Mouse (Mus musculus): Measurements from ENCODE around the gene Gm20481. TPM values are rescaled to one million over a fixed set of nuclear protein-coding genes. Genes with fewer than 3 reads are reported as not detected.
"Not testable (repeated sequence)": the region's sequence is repeated elsewhere in the genome, so short reads cannot be mapped to it uniquely, and the experiment has no call there.

Gene Gm20481
- polyA plus RNA-seq, 1 experiment from 2014 or later: not detected

DNA sequence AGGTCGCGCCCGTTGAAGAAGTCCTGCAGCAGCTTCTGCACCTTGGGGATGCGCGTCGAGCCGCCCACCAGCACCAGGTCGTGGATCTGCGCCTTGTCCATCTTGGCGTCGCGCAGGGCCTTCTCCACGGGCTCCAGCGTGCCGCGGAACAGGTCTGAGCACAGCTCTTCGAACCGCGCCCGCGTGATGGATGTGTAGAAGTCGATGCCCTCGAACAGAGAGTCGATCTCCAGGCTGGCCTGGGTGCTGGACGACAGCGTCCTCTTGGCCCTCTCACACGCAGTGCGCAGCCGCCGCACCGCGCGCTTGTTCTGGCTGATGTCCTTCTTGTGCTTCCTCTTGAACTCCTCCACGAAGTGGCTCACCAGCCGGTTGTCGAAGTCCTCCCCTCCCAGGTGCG, 1.1 kb downstream of the Gm20481 start:
- not testable (repeated sequence) for H3K9me3 ChIP-seq (replicated peaks); DNase-seq (ENCODE audit: low spot score); H3K36me3 ChIP-seq; H3K4me1 ChIP-seq; H3K27ac ChIP-seq; H3K4me3 ChIP-seq
- 34% methylated on average over 26 of the region's 37 CpGs for WGBS
- H3K27me3 ChIP-seq (ENCODE audit: low read depth, poor library complexity, severe bottlenecking): peaks cover 50% of the 10 kb centered on the region

DNA sequence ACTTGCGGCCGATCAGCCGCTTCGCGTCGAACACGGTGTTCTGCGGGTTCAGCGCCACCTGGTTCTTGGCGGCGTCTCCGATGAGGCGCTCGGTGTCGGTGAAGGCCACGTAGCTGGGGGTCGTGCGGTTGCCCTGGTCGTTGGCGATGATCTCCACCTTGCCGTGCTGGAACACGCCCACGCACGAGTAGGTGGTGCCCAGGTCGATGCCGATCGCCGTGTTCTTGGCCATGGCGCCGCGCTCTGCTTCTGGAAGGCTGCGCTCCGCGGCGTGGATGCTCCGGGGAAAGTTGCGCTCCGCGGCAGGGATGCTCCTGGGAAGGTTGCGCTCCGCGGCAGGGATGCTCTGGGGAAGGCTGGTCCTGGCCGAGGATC, 2.0 kb downstream of the Gm20481 start:
- WGBS: 0% methylated on average over 18 of the region's 43 CpGs
- H3K27me3 ChIP-seq (ENCODE audit: low read depth, poor library complexity, severe bottlenecking): peaks cover 49% of the 10 kb centered on the region
- H3K9me3 ChIP-seq (replicated peaks); H3K36me3 ChIP-seq; H3K4me1 ChIP-seq; DNase-seq (ENCODE audit: low spot score); H3K27ac ChIP-seq: not testable (repeated sequence)
- peak overlapping the region; percentile 54 for H3K4me3 ChIP-seq

DNA sequence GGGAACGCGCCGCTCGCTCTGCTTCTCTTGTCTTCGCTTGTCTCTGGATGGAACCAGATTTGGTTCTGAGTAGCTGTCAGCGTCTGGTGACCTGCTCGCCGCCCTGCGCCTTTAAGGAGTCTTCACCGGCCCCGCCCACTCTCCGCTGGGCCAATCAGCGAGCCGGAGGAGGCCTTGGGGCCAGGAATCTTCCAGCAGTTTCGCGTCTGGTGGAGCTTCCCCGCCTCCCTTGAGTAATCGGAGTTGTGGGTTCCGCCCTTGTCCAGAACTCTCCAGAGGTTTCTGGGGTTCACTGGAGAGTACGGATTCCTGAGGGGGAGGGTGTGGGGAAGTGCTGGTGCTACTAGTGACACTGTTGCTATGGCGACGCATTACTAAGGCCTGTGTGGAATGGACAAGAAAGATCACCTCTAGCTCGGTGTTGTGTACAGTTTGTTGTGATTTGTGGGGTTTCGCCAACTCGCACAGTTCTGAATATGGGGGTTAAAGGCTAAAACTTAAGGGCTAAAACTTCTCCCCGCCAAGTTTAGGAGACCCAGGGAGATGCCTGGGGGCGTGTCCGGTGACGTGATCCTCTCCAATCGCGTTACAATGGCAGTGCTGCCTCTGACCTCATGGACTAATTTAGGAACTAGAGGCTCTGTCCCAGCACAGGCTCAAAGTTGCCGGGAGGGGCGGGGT, 2.5 kb downstream of the Gm20481 start, which contains the start of the genes Hspa1a and Hspa1l:
Hspa1a (minus strand) TSS at position 88 of the 681 bp plus-strand sequence.
Hspa1l (plus strand) TSS at position 635 of the 681 bp plus-strand sequence.
- Histone ChIP-seq H3K4me3 (peak within 1 kb of the TSS; percentile 54), H3K27ac (peak within 1 kb of the TSS; percentile 77), H3K27me3 (ENCODE audit: low read depth, poor library complexity, severe bottlenecking) (peaks cover 44% of the 10 kb centered on the region)
- DNase-seq (ENCODE audit: low spot score): peak; percentile 77
- H3K4me1 ChIP-seq; H3K9me3 ChIP-seq (replicated peaks); H3K36me3 ChIP-seq: not testable (repeated sequence)
- WGBS: 2% methylated on average over 30 of the region's 33 CpGs

DNA sequence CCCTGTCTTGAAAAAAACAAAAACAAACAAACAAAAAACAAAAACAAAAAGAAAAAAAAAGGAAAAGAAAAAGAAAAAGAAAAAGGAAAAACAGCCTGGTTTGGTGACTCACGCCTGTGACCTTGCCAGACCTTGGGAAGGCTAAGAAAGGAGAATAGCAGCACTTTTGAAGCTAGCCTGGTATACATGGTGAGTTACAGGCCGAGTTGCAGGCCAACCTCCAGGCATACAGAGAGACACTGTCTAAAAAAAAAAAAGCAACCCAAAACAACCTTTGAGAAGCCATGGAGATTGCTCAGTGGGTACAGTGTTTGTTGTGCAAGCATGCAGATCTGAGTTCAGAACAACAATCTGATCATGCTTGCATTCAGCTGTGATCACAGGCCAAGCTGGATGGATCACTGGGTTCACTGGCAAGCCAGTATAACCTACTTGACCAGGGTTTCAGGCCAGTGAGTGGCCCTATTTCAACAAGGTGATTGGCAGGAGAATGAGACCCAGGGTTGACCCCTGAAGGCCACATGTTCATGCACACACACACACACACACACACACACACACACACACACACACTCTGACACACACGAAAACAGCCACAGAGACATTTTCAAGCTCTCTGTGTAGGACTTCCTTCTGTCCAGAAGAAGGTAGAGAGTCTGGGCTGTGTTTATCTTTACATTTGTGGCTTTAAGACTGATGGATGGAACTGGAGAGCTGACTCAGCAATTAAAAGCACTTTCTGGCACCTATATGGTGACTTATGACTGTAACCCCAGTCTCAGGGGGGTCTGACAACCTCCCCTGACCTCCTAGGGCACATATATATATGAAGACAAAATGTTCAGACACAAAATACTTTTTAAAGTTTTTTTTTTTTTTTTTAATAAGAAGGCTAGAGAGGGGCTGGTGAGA, 6.1 kb downstream of the Gm20481 start:
- peaks cover 11% of the 10 kb centered on the region for H3K27me3 ChIP-seq (ENCODE audit: low read depth, poor library complexity, severe bottlenecking)
- no peak overlapping the region for H3K27ac ChIP-seq
- DNase-seq (ENCODE audit: low spot score): no peak
- H3K4me3 ChIP-seq: no peak overlapping the region
- WGBS: 89% methylated on average over 3 of the region's 3 CpGs
- peaks cover 13% of the 10 kb centered on the region for H3K4me1 ChIP-seq
- H3K36me3 ChIP-seq: peaks cover 17% of the 10 kb centered on the region
- no peaks in the 10 kb centered on the region for H3K9me3 ChIP-seq (replicated peaks)

DNA sequence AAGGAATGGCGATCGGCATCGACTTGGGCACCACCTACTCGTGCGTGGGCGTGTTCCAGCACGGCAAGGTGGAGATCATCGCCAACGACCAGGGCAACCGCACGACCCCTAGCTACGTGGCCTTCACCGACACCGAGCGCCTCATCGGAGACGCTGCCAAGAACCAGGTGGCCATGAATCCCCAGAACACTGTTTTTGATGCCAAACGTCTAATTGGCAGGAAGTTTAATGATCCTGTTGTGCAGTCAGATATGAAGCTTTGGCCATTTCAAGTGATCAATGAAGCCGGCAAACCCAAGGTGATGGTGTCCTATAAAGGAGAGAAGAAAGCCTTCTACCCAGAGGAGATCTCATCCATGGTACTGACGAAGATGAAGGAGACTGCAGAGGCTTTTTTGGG, 7.3 kb downstream of the Gm20481 start:
- H3K27ac ChIP-seq: no peak overlapping the region
- peaks cover 17% of the 10 kb centered on the region for H3K36me3 ChIP-seq
- H3K4me3 ChIP-seq: no peak overlapping the region
- no peaks in the 10 kb centered on the region for H3K9me3 ChIP-seq (replicated peaks)
- no peak for DNase-seq (ENCODE audit: low spot score)
- WGBS: 94% methylated on average over 20 of the region's 20 CpGs
- H3K27me3 ChIP-seq (ENCODE audit: low read depth, poor library complexity, severe bottlenecking): peaks cover 11% of the 10 kb centered on the region
- H3K4me1 ChIP-seq: peaks cover 16% of the 10 kb centered on the region

DNA sequence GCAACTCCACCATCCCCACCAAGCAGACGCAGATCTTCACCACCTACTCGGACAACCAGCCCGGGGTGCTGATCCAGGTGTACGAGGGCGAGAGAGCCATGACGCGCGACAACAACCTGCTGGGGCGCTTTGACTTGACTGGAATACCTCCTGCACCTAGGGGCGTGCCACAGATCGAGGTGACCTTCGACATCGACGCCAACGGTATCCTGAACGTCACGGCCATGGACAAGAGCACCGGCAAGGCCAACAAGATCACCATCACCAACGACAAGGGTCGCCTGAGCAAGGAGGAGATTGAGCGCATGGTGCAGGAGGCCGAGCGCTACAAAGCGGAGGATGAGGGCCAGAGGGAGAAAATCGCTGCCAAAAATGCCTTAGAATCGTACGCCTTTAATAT, 8.5 kb downstream of the Gm20481 start:
- Histone ChIP-seq H3K36me3 (peaks cover 17% of the 10 kb centered on the region), H3K4me3 (no peak overlapping the region), H3K4me1 (peaks cover 16% of the 10 kb centered on the region), H3K27me3 (ENCODE audit: low read depth, poor library complexity, severe bottlenecking) (peaks cover 7% of the 10 kb centered on the region), H3K27ac (no peak overlapping the region), H3K9me3 (replicated peaks) (no peaks in the 10 kb centered on the region)
- WGBS: 88% methylated on average over 27 of the region's 27 CpGs
- no peak for DNase-seq (ENCODE audit: low spot score)

DNA sequence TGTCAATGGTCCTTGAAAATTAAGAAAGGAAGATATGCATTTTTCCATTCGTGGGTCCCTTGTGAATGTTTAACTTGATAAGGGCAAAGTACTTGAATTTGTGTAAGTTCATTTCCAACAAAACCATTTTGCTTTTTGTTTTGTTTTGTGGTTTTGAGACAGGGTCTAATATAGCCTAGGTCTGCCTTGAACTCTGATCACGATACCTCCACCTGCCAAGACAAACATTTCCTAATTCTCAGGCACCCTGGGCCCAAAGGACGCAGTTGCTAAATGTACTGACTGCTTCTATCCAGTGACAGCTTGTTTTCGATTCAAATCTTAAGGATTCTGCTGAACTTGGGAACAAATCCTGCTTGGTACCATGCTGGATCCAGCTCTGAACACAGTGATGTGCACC, 9.9 kb downstream of the Gm20481 start:
- Histone ChIP-seq H3K27me3 (ENCODE audit: low read depth, poor library complexity, severe bottlenecking) (no peaks in the 10 kb centered on the region), H3K9me3 (replicated peaks) (no peaks in the 10 kb centered on the region), H3K36me3 (peaks cover 21% of the 10 kb centered on the region), H3K4me1 (peaks cover 16% of the 10 kb centered on the region), H3K4me3 (no peak overlapping the region), H3K27ac (no peak overlapping the region)
- WGBS: 95% methylated on average over 4 of the region's 4 CpGs
- DNase-seq (ENCODE audit: low spot score): no peak

DNA sequence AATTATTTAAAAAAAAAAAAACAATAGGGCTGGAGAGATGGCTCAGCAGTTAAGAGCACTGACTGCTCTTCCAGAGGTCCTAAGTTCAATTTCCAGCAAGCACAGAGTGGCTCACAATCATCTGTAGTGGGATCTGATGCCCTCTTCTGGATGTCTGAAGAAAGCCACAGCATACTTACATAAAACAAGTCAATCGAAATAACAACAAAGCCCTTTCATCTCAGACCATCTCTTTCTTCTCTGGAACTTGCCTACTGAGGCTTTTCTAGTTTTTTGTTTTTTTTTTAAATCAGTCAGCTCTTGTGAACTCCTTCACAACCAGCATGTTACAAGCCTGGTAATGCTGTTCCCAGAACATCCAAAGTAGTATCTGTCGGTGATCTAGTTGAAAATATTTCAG, 10.9 kb downstream of the Gm20481 start:
- Histone ChIP-seq H3K27ac (peak overlapping the region; percentile 99), H3K9me3 (replicated peaks) (no peaks in the 10 kb centered on the region), H3K36me3 (peaks cover 32% of the 10 kb centered on the region), H3K27me3 (ENCODE audit: low read depth, poor library complexity, severe bottlenecking) (no peaks in the 10 kb centered on the region), H3K4me3 (peak overlapping the region; percentile 95), H3K4me1 (peaks cover 16% of the 10 kb centered on the region)
- no peak for DNase-seq (ENCODE audit: low spot score)
- 37% methylated on average over 2 of the region's 2 CpGs for WGBS

DNA sequence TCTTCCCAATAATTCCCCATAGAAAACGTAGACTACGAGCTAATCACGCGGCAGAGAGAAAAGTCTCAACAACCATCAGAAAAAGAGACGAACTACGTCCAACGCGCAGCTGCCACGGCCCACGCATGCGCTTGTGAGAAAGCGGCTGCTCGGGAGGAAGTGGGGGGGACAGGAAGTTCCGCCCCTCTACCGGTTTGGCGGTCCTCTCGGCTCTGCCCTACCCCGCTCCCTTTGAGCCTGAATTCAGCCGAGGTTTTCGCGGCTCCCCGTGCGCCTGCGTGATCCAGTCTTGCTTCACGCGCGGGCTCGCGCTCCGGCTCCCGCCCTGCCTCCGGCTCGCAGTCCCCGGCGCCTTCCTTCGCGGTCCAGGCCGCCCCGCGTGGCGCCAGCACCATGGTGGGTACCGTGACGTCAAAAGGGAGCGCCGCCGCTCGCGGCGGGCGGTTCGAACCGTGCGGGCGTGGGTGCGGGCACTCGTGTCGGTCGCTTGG, 12.0 kb downstream of the Gm20481 start, which contains the start of gene Lsm2:
Lsm2 (plus strand) TSS at position 173 of the 491 bp plus-strand sequence.
- under 1% methylated on average over 58 of the region's 58 CpGs for WGBS
- Histone ChIP-seq H3K9me3 (replicated peaks) (no peaks in the 10 kb centered on the region), H3K36me3 (peaks cover 41% of the 10 kb centered on the region), H3K4me3 (peak within 1 kb of the TSS; percentile 95), H3K4me1 (peaks cover 16% of the 10 kb centered on the region), H3K27me3 (ENCODE audit: low read depth, poor library complexity, severe bottlenecking) (no peaks in the 10 kb centered on the region), H3K27ac (peak within 1 kb of the TSS; percentile 99)
- DNase-seq (ENCODE audit: low spot score): peak; percentile 92

DNA sequence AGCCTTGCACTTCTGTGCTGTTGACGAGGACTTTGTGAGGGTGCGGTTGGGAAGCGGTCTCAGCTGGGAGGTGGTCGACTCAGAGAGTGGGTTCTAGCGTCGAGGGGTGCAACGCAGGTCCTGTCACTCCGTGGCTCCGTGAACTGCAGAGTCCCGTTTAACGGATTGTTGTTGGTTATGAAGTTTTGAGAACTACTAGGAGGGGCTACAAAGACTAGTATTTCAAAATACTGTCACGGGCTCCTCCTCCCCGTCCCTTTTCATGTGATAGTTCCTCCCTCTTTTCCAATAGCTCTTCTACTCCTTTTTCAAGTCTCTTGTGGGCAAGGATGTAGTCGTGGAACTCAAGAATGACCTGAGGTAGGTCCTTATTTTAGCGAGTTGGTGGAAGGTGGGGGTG, 12.6 kb downstream of the Gm20481 start:
- Histone ChIP-seq H3K4me3 (peak overlapping the region; percentile 95), H3K27ac (peak overlapping the region; percentile 99), H3K36me3 (peaks cover 41% of the 10 kb centered on the region), H3K9me3 (replicated peaks) (no peaks in the 10 kb centered on the region), H3K4me1 (peaks cover 16% of the 10 kb centered on the region), H3K27me3 (ENCODE audit: low read depth, poor library complexity, severe bottlenecking) (no peaks in the 10 kb centered on the region)
- no peak for DNase-seq (ENCODE audit: low spot score)
- WGBS: 0% methylated on average over 15 of the region's 15 CpGs

DNA sequence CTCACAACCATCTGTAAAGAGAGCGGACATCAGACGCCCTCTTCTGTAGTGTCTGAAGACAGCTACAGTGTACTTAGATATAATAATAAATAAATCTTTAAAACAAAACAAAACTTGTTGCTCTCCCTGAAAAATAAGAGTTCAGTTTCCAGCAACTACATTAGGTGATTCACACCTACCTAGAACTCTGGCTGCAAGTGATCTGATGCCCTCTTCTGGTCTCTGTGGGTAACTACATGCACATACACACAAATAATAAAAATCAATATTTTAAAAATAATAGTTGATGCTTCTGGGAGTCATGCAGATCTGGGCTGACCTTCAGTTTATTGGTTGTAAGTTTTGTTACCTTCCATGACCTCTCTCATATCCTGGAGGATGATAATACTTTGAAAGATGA, 14.5 kb downstream of the Gm20481 start:
- WGBS: 78% methylated on average over 2 of the region's 2 CpGs
- H3K9me3 ChIP-seq (replicated peaks): no peaks in the 10 kb centered on the region
- no peak for DNase-seq (ENCODE audit: low spot score)
- H3K27me3 ChIP-seq (ENCODE audit: low read depth, poor library complexity, severe bottlenecking): no peaks in the 10 kb centered on the region
- H3K4me3 ChIP-seq: no peak overlapping the region
- H3K4me1 ChIP-seq: peaks cover 16% of the 10 kb centered on the region
- H3K36me3 ChIP-seq: peaks cover 50% of the 10 kb centered on the region
- no peak overlapping the region for H3K27ac ChIP-seq

DNA sequence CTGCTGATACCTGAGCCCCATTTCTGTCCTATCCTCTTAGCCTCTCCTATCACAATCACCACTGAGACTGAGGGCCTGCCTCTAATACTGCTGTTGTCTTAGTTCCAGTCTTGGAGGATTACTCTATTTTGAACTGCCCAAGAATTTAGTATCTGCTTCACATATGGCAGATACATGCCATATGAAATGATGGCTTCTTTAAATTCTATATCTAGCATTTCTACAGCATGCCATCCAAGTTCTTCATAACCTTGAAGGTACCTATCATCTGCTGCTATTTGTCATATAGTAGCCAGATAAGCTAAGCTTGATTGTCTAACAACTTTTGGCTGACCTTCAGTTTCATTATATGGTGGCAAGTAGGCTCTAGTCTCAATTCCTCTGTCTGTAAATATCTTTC, 25.0 kb downstream of the Gm20481 start:
- Histone ChIP-seq H3K27ac (no peak overlapping the region), H3K4me3 (no peak overlapping the region), H3K36me3 (peaks cover 78% of the 10 kb centered on the region), H3K4me1 (peaks cover 17% of the 10 kb centered on the region), H3K9me3 (replicated peaks) (no peaks in the 10 kb centered on the region), H3K27me3 (ENCODE audit: low read depth, poor library complexity, severe bottlenecking) (no peaks in the 10 kb centered on the region)
- no peak for DNase-seq (ENCODE audit: low spot score)

DNA sequence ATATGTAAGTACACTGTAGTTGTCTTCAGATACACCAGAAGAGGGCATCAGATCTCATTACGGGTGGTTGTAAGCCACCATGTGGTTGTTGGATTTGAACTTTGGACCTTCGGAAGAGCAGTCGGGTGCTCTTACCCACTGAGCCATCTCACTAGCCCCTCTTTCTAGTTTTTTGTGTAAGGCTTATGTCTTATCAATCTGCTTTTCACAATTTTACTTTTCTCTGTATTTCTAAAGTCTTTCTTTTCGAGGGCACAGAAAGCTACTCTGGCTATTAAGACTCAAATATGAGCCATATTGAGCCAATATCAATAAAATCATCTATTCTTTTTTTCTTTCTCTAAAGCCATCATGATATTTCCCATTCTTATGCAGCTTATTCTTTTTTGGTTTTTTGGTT, 25.5 kb downstream of the Gm20481 start:
- 96% methylated on average over 4 of the region's 4 CpGs for WGBS
- H3K4me1 ChIP-seq: peaks cover 21% of the 10 kb centered on the region
- H3K9me3 ChIP-seq (replicated peaks); H3K27ac ChIP-seq; DNase-seq (ENCODE audit: low spot score); H3K27me3 ChIP-seq (ENCODE audit: low read depth, poor library complexity, severe bottlenecking); H3K4me3 ChIP-seq: not testable (repeated sequence)
- peaks cover 75% of the 10 kb centered on the region for H3K36me3 ChIP-seq
